Mouse (Mus musculus): ENCODE data around the gene Dnajc6. TPM values are rescaled to one million over a fixed set of nuclear protein-coding genes. Genes with fewer than 3 reads are reported as not detected.
A peak's percentile ranks its signal among the peaks of the same experiment; 100 is the strongest.

Dnajc6 gene
- polyA plus RNA-seq, 1 experiment from 2014 or later = 66.1 TPM

GRCm38 (mm10) chr4:101578720-101579119 lies 82.3 kb downstream of the Dnajc6 start:
- Histone ChIP-seq H3K4me1 (replicated peaks; ENCODE audit: control insufficient read depth, insufficient read depth, low read length) (0 out of 2 replicates have a peak, but pooled peaks cover 3% of the 10 kb centered on the region), H3K4me3 (replicated peaks; ENCODE audit: low read length) (no peak overlapping the region), H3K9me3 (ENCODE audit: control insufficient read depth, low read length) (no peaks in the 10 kb centered on the region), H3K27me3 (ENCODE audit: control insufficient read depth, insufficient read depth, low read length) (no peaks in the 10 kb centered on the region), H3K4me2 (replicated peaks) (no peak overlapping the region), H3K27ac (no peak overlapping the region), H3K9ac (no peak overlapping the region), H3K36me3 (replicated peaks; ENCODE audit: control insufficient read depth, insufficient read depth) (no peaks in the 10 kb centered on the region)
- no peak for DNase-seq (ENCODE audit: low spot score)
- no peak for ATAC-seq (ENCODE audit: low FRiP score)
- 72% methylated on average over 7 of the region's 7 CpGs for WGBS

DNA sequence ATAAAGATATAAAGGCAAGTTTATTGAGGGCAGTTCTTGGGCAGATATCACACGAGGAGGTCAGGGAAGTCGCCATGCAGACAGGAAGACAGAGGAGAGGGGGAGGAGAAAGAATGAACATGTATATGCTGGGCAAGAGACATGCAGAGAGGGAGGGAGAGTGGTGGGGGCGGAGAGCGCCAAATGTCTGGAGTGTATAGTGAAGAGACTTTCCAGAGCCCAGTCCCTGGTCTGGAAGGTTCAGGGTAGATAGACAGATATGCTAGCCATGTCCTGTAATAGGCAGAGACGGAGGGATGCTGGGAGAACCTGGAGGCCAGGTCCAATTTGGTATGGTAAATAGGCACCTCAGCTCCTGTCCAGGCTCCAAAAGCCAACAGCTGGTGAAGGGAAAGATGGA lies 83.1 kb downstream of the Dnajc6 start:
- H3K4me1 ChIP-seq (replicated peaks; ENCODE audit: control insufficient read depth, insufficient read depth, low read length) = peaks cover 8% of the 10 kb centered on the region; the same call in 1 of the 2 replicates
- H3K36me3 ChIP-seq (replicated peaks; ENCODE audit: control insufficient read depth, insufficient read depth) = no peaks in the 10 kb centered on the region
- ATAC-seq (ENCODE audit: low FRiP score) = no peak
- H3K4me2 ChIP-seq (replicated peaks) = no peak overlapping the region
- no peak for DNase-seq (ENCODE audit: low spot score)
- H3K27ac ChIP-seq = no peak overlapping the region
- no peak overlapping the region for H3K9ac ChIP-seq
- WGBS = 82% methylated on average over 5 of the region's 5 CpGs
- no peak overlapping the region for H3K4me3 ChIP-seq (replicated peaks; ENCODE audit: low read length)
- H3K27me3 ChIP-seq (ENCODE audit: control insufficient read depth, insufficient read depth, low read length) = no peaks in the 10 kb centered on the region
- no peaks in the 10 kb centered on the region for H3K9me3 ChIP-seq (ENCODE audit: control insufficient read depth, low read length)

DNA sequence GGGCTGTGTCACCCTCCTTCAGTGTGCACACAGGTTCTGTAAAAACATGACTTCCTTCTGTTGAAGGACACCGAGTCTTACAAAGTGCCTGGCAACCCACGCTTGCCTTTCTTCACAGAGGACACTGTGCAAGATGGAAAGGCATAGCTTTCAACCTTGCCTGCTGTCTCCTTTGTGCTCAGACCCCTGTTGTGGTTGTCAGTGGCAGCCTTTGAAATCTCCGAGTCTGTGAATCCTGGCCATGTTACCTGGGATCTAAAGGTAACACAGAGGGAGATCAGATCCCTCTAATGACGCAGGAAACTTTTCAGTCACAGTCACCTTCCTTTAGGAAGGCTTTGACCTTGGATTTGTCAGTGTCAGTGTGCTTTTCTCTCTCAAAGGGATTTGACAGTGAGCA lies 84.7 kb downstream of the Dnajc6 start:
- no peak overlapping the region for H3K4me2 ChIP-seq (replicated peaks)
- no peaks in the 10 kb centered on the region for H3K9me3 ChIP-seq (ENCODE audit: control insufficient read depth, low read length)
- no peak overlapping the region for H3K4me3 ChIP-seq (replicated peaks; ENCODE audit: low read length)
- no peak overlapping the region for H3K27ac ChIP-seq
- H3K4me1 ChIP-seq (replicated peaks; ENCODE audit: control insufficient read depth, insufficient read depth, low read length) = peaks cover 22% of the 10 kb centered on the region
- no peaks in the 10 kb centered on the region for H3K27me3 ChIP-seq (ENCODE audit: control insufficient read depth, insufficient read depth, low read length)
- no peaks in the 10 kb centered on the region for H3K36me3 ChIP-seq (replicated peaks; ENCODE audit: control insufficient read depth, insufficient read depth)
- DNase-seq (ENCODE audit: low spot score) = no peak
- ATAC-seq (ENCODE audit: low FRiP score) = no peak
- H3K9ac ChIP-seq = no peak overlapping the region
- WGBS = 77% methylated on average over 4 of the region's 4 CpGs

DNA sequence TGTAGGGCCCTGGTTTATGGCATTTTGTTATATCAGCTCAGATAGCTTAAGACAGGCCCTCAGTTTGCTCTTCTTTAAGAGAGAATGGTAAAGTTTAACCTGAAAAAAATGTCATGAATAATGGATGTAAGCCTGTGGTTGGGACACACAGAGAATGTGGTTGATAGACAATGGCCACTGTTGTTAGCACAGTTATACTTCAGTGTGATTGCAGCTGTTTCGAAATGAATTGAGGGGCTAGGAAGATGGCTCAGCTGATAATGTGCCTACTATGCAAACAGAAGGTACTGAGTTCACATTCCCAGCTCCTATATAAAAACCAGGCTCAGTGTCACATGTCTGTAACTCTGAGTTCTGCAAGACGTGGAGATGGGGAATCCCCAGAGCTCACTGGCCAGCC lies 86.4 kb downstream of the Dnajc6 start:
- Histone ChIP-seq H3K4me1 (replicated peaks; ENCODE audit: control insufficient read depth, insufficient read depth, low read length) (peaks cover 22% of the 10 kb centered on the region), H3K9ac (no peak overlapping the region), H3K4me2 (replicated peaks) (no peak overlapping the region), H3K27ac (no peak overlapping the region), H3K36me3 (replicated peaks; ENCODE audit: control insufficient read depth, insufficient read depth) (no peaks in the 10 kb centered on the region), H3K9me3 (ENCODE audit: control insufficient read depth, low read length) (no peaks in the 10 kb centered on the region), H3K27me3 (ENCODE audit: control insufficient read depth, insufficient read depth, low read length) (no peaks in the 10 kb centered on the region), H3K4me3 (replicated peaks; ENCODE audit: low read length) (no peak overlapping the region)
- 78% methylated on average over 2 of the region's 2 CpGs for WGBS
- DNase-seq (ENCODE audit: low spot score) (no peak), ATAC-seq (ENCODE audit: low FRiP score) (no peak)

- peak; percentile 51; the same call in 1 of the 2 replicates for ATAC-seq (ENCODE audit: low FRiP score)
Measured at GRCm38 (mm10) chr4:101584524-101585454, 88.3 kb downstream of the Dnajc6 start.

GRCm38 (mm10) chr4:101585455-101586184 lies 89.2 kb downstream of the Dnajc6 start:
- ATAC-seq (ENCODE audit: low FRiP score) = 0 out of 2 replicates have a peak, but pooled peaks have one; percentile 15

More at GRCm38 (mm10) chr4:101584524-101585454, 88.3 kb downstream of the Dnajc6 start:
- Histone ChIP-seq H3K4me2 (replicated peaks) (peak overlapping the region; percentile 17; the same call in 1 of the 2 replicates), H3K4me3 (replicated peaks; ENCODE audit: low read length) (no peak overlapping the region), H3K4me1 (replicated peaks; ENCODE audit: control insufficient read depth, insufficient read depth, low read length) (peaks cover 22% of the 10 kb centered on the region), H3K9ac (no peak overlapping the region), H3K36me3 (replicated peaks; ENCODE audit: control insufficient read depth, insufficient read depth) (no peaks in the 10 kb centered on the region), H3K9me3 (ENCODE audit: control insufficient read depth, low read length) (no peaks in the 10 kb centered on the region), H3K27ac (peak overlapping the region; percentile 82), H3K27me3 (ENCODE audit: control insufficient read depth, insufficient read depth, low read length) (no peaks in the 10 kb centered on the region)
- DNase-seq (ENCODE audit: low spot score) = peak; percentile 56
- 37% methylated on average over 19 of the region's 19 CpGs for WGBS

GRCm38 (mm10) chr4:101588932-101589331 lies 92.5 kb downstream of the Dnajc6 start:
- Histone ChIP-seq H3K27ac (no peak overlapping the region), H3K4me3 (replicated peaks; ENCODE audit: low read length) (no peak overlapping the region), H3K4me2 (replicated peaks) (no peak overlapping the region), H3K27me3 (ENCODE audit: control insufficient read depth, insufficient read depth, low read length) (no peaks in the 10 kb centered on the region), H3K4me1 (replicated peaks; ENCODE audit: control insufficient read depth, insufficient read depth, low read length) (peaks cover 19% of the 10 kb centered on the region), H3K9me3 (ENCODE audit: control insufficient read depth, low read length) (no peaks in the 10 kb centered on the region), H3K36me3 (replicated peaks; ENCODE audit: control insufficient read depth, insufficient read depth) (no peaks in the 10 kb centered on the region), H3K9ac (no peak overlapping the region)
- ATAC-seq (ENCODE audit: low FRiP score) (0 out of 2 replicates have a peak, but pooled peaks have one; percentile 25), DNase-seq (ENCODE audit: low spot score) (no peak)
- 54% methylated on average over 8 of the region's 8 CpGs for WGBS

More at GRCm38 (mm10) chr4:101585455-101586184, 89.2 kb downstream of the Dnajc6 start:
- no peak overlapping the region for H3K4me3 ChIP-seq (replicated peaks; ENCODE audit: low read length)
- H3K4me1 ChIP-seq (replicated peaks; ENCODE audit: control insufficient read depth, insufficient read depth, low read length) = peaks cover 19% of the 10 kb centered on the region
- H3K4me2 ChIP-seq (replicated peaks) = peak overlapping the region; percentile 17; the same call in 1 of the 2 replicates
- no peak overlapping the region for H3K9ac ChIP-seq
- no peaks in the 10 kb centered on the region for H3K36me3 ChIP-seq (replicated peaks; ENCODE audit: control insufficient read depth, insufficient read depth)
- 61% methylated on average over 8 of the region's 8 CpGs for WGBS
- H3K9me3 ChIP-seq (ENCODE audit: control insufficient read depth, low read length) = no peaks in the 10 kb centered on the region
- peak overlapping the region; percentile 82 for H3K27ac ChIP-seq
- no peak for DNase-seq (ENCODE audit: low spot score)
- no peaks in the 10 kb centered on the region for H3K27me3 ChIP-seq (ENCODE audit: control insufficient read depth, insufficient read depth, low read length)

- Histone ChIP-seq H3K36me3 (replicated peaks; ENCODE audit: control insufficient read depth, insufficient read depth) (no peaks in the 10 kb centered on the region), H3K4me3 (replicated peaks; ENCODE audit: low read length) (no peak overlapping the region), H3K9me3 (ENCODE audit: control insufficient read depth, low read length) (no peaks in the 10 kb centered on the region), H3K4me1 (replicated peaks; ENCODE audit: control insufficient read depth, insufficient read depth, low read length) (peaks cover 11% of the 10 kb centered on the region), H3K27me3 (ENCODE audit: control insufficient read depth, insufficient read depth, low read length) (no peaks in the 10 kb centered on the region), H3K27ac (no peak overlapping the region), H3K9ac (no peak overlapping the region), H3K4me2 (replicated peaks) (no peak overlapping the region)
- no peak for ATAC-seq (ENCODE audit: low FRiP score)
- no peak for DNase-seq (ENCODE audit: low spot score)
- 95% methylated on average over 3 of the region's 3 CpGs for WGBS
Measured at GRCm38 (mm10) chr4:101589771-101590170, 93.3 kb downstream of the Dnajc6 start.

DNA sequence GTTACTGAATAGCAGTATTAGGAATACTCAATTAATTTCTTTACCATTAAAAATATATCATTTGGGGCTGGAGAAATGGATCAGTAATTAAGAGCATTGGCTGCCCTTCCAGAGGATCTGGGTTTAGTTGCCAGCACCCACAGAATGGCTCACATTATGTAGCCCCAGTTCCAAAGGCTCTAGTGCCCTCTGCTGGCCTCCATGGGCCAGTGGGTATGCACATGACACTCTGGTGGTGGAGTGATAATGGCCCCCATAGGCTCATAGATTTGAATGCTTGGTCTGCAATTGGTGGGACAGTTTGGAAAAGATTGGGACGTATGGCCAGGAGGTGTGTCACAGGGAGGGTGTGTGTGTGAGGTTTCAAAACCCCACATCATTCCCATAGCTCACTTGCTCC lies 95.0 kb downstream of the Dnajc6 start:
- Histone ChIP-seq H3K4me3 (replicated peaks; ENCODE audit: low read length) (no peak overlapping the region), H3K4me1 (replicated peaks; ENCODE audit: control insufficient read depth, insufficient read depth, low read length) (no peaks in the 10 kb centered on the region), H3K9ac (no peak overlapping the region), H3K27me3 (ENCODE audit: control insufficient read depth, insufficient read depth, low read length) (no peaks in the 10 kb centered on the region), H3K9me3 (ENCODE audit: control insufficient read depth, low read length) (no peaks in the 10 kb centered on the region), H3K27ac (no peak overlapping the region), H3K36me3 (replicated peaks; ENCODE audit: control insufficient read depth, insufficient read depth) (no peaks in the 10 kb centered on the region), H3K4me2 (replicated peaks) (no peak overlapping the region)
- DNase-seq (ENCODE audit: low spot score) (no peak), ATAC-seq (ENCODE audit: low FRiP score) (no peak)
- 94% methylated on average over 1 of the region's 1 CpGs for WGBS

Data from hindbrain, embryonic 14.5 days (tissue).